Mouse (Mus musculus) heart, embryonic 11.5 days (tissue): ENCODE measurements around the gene Plk5. TPM values are rescaled to one million over a fixed set of nuclear protein-coding genes. Genes with fewer than 3 reads are reported as not detected.

Source experiments
- ATAC-seq: fragments of 200-750 bp; cut with Nextera tagmentation; replicated peaks from 2 replicates; pipeline ENCODE4 v1.8.0; 2017; ENCODE audit warnings: moderate library complexity; ENCODE audit not compliant: insufficient number of reproducible peaks, low FRiP score, low TSS enrichment
- H3K27ac ChIP-seq: fragments of 300-500 bp; sonication (generic); 2 replicates; pipeline ENCODE4 v1.5.1; 2014; ENCODE audit warnings: mild to moderate bottlenecking, low read depth, low read length
- H3K27me3 ChIP-seq: fragments of 300-500 bp; sonication (generic); 2 replicates; pipeline ENCODE4 v1.6.1; 2014; ENCODE audit warnings: mild to moderate bottlenecking, low read length, mixed read lengths; ENCODE audit not compliant: control insufficient read depth, insufficient read depth
- H3K36me3 ChIP-seq: fragments of 300-500 bp; sonication (generic); 2 replicates; pipeline ENCODE4 v1.6.1; 2014; ENCODE audit warnings: mild to moderate bottlenecking, low read length, moderate library complexity, mixed read lengths; ENCODE audit not compliant: control insufficient read depth, insufficient read depth
- H3K4me1 ChIP-seq: fragments of 300-500 bp; sonication (generic); 2 replicates; pipeline ENCODE4 v1.6.1; 2014; ENCODE audit warnings: low read length; ENCODE audit not compliant: control insufficient read depth, insufficient read depth
- H3K4me2 ChIP-seq: fragments of 300-500 bp; sonication (generic); 2 replicates; pipeline ENCODE4 v1.6.1; 2014; ENCODE audit warnings: mild to moderate bottlenecking, moderate library complexity
- H3K4me3 ChIP-seq: fragments of 300-500 bp; sonication (generic); 2 replicates; pipeline ENCODE4 v1.5.1; 2014; ENCODE audit warnings: low read depth, low read length
- H3K9ac ChIP-seq: fragments of 300-500 bp; sonication (generic); 2 replicates; pipeline ENCODE4 v1.6.1; 2014; ENCODE audit warnings: mild to moderate bottlenecking, low read depth, low read length, moderate library complexity
- H3K9me3 ChIP-seq: fragments of 300-500 bp; sonication (generic); replicated peaks from 2 replicates; pipeline ENCODE4 v1.6.1; 2016; ENCODE audit warnings: low read length; ENCODE audit not compliant: control insufficient read depth
- WGBS: fragments of 180-500 bp; shearing (Covaris S2); extraction: QIAGEN DNeasy Blood & Tissue Kit; methylation state at CpG from one replicate; pipeline ENCODE4 v1.1.7; 2014; ENCODE audit not compliant: insufficient replicate concordance; 5-methylcytosine and 5-hydroxymethylcytosine counted together
- polyA plus RNA-seq: library from polyadenylated mRNA; unstranded; fragments of >200 nt; fragmentation: Nextera tagmentation; extraction: Ambion mirVana; gene quantifications from 2 replicates; pipeline ENCODE4 v1.2.1, GENCODE M21; 2014

Plk5 gene
- polyA plus RNA-seq, 1 experiment from 2014 or later: not detected

GRCm38 (mm10) chr10:80329273-80330081 lies 26.8 kb upstream of the Plk5 start, which contains the start of the genes Pcsk4 and Reep6:
Pcsk4 (minus strand) TSS chr10:80329498.
Reep6 (plus strand) TSS chr10:80329953.
- Histone ChIP-seq H3K27ac (no peak within 1 kb of the TSS), H3K4me1 (peaks cover 9% of the 10 kb centered on the region)

GRCm38 (mm10) chr10:80330084-80330483 lies 26.2 kb upstream of the Plk5 start:
- no peaks in the 10 kb centered on the region for H3K36me3 ChIP-seq
- H3K27me3 ChIP-seq: peaks cover 35% of the 10 kb centered on the region
- H3K9me3 ChIP-seq: no peaks in the 10 kb centered on the region
- peaks cover 9% of the 10 kb centered on the region for H3K4me1 ChIP-seq
- H3K27ac ChIP-seq: no peak overlapping the region
- H3K4me2 ChIP-seq: peak overlapping the region; percentile 89
- H3K9ac ChIP-seq: peak overlapping the region; percentile 68
- ATAC-seq: no peak
- WGBS: 1% methylated on average over 41 of the region's 41 CpGs
- peak overlapping the region; percentile 52 for H3K4me3 ChIP-seq

More at GRCm38 (mm10) chr10:80329273-80330081, 26.8 kb upstream of the Plk5 start, which contains the start of the genes Pcsk4 and Reep6:
- no peaks in the 10 kb centered on the region for H3K36me3 ChIP-seq
- H3K9ac ChIP-seq: peak within 1 kb of the TSS; percentile 68
- H3K4me2 ChIP-seq: peak within 1 kb of the TSS; percentile 89
- WGBS: 4% methylated on average over 36 of the region's 36 CpGs
- peak; percentile 93 for ATAC-seq
- H3K4me3 ChIP-seq: peak within 1 kb of the TSS; percentile 52
- peaks cover 37% of the 10 kb centered on the region for H3K27me3 ChIP-seq
- no peaks in the 10 kb centered on the region for H3K9me3 ChIP-seq

- Histone ChIP-seq H3K4me1 (peaks cover 9% of the 10 kb centered on the region), H3K4me3 (peak overlapping the region; percentile 52; the same call in 1 of the 2 replicates), H3K9me3 (no peaks in the 10 kb centered on the region), H3K27me3 (peaks cover 33% of the 10 kb centered on the region), H3K36me3 (no peaks in the 10 kb centered on the region), H3K9ac (peak overlapping the region; percentile 68; the same call in 1 of the 2 replicates), H3K27ac (no peak overlapping the region), H3K4me2 (peak overlapping the region; percentile 89)
- WGBS: 60% methylated on average over 2 of the region's 2 CpGs
- no peak for ATAC-seq
Measured at GRCm38 (mm10) chr10:80330888-80331287, 25.4 kb upstream of the Plk5 start.

GRCm38 (mm10) chr10:80331636-80332524 lies 24.4 kb upstream of the Plk5 start:
- 0 out of 2 replicates have a peak, but pooled peaks have one; percentile 32 for ATAC-seq
- Histone ChIP-seq H3K36me3 (no peaks in the 10 kb centered on the region), H3K9ac (no peak overlapping the region), H3K4me1 (peaks cover 9% of the 10 kb centered on the region), H3K4me3 (peak overlapping the region; percentile 19; the same call in 1 of the 2 replicates), H3K9me3 (no peaks in the 10 kb centered on the region), H3K27ac (peak overlapping the region; percentile 75), H3K27me3 (peaks cover 38% of the 10 kb centered on the region), H3K4me2 (peak overlapping the region; percentile 89)
- 45% methylated on average over 10 of the region's 10 CpGs for WGBS

- WGBS: 68% methylated on average over 5 of the region's 5 CpGs
- ATAC-seq: no peak
- H3K27me3 ChIP-seq: peaks cover 39% of the 10 kb centered on the region
- no peak overlapping the region for H3K9ac ChIP-seq
- peaks cover 9% of the 10 kb centered on the region for H3K4me1 ChIP-seq
- no peak overlapping the region for H3K4me3 ChIP-seq
- H3K27ac ChIP-seq: peak overlapping the region; percentile 52; the same call in 1 of the 2 replicates
- H3K36me3 ChIP-seq: no peaks in the 10 kb centered on the region
- H3K4me2 ChIP-seq: peak overlapping the region; percentile 89
- no peaks in the 10 kb centered on the region for H3K9me3 ChIP-seq
Measured at GRCm38 (mm10) chr10:80332525-80332989, 23.7 kb upstream of the Plk5 start.

- Histone ChIP-seq H3K4me1 (no peaks in the 10 kb centered on the region; the same call in 1 of the 2 replicates), H3K36me3 (no peaks in the 10 kb centered on the region), H3K9me3 (no peaks in the 10 kb centered on the region), H3K9ac (no peak overlapping the region), H3K27ac (no peak overlapping the region), H3K4me2 (no peak overlapping the region), H3K4me3 (no peak overlapping the region), H3K27me3 (peaks cover 42% of the 10 kb centered on the region)
- ATAC-seq: no peak
- 85% methylated on average over 12 of the region's 12 CpGs for WGBS
Measured at GRCm38 (mm10) chr10:80336263-80336662, 20.0 kb upstream of the Plk5 start.

GRCm38 (mm10) chr10:80339941-80340750 lies 16.1 kb upstream of the Plk5 start:
- no peak overlapping the region for H3K27ac ChIP-seq
- WGBS: 24% methylated on average over 19 of the region's 19 CpGs
- H3K4me1 ChIP-seq: peaks cover 28% of the 10 kb centered on the region
- no peak overlapping the region for H3K9ac ChIP-seq
- ATAC-seq: 0 out of 2 replicates have a peak, but pooled peaks have one; percentile 10
- H3K27me3 ChIP-seq: peaks cover 70% of the 10 kb centered on the region
- no peaks in the 10 kb centered on the region for H3K9me3 ChIP-seq
- no peak overlapping the region for H3K4me3 ChIP-seq
- no peaks in the 10 kb centered on the region for H3K36me3 ChIP-seq
- peak overlapping the region; percentile 33 for H3K4me2 ChIP-seq
